Mouse (Mus musculus) kidney, adult 10 weeks (tissue): ENCODE measurements around the gene 6720489N17Rik. TPM values are rescaled to one million over a fixed set of nuclear protein-coding genes. Genes with fewer than 3 reads are reported as not detected.

Source experiments
- polyA plus RNA-seq: library from polyadenylated mRNA; stranded (reverse); fragments of 350-450 nt; fragmentation: Illumina TruSeq; extraction: RNeasy Lipid Tissue Mini Kit (QIAGEN cat#74804); gene quantifications from one replicate; pipeline ENCODE4 v1.2.3, GENCODE M21; 2014; ENCODE audit warnings: low read depth, low replicate concordance

The 6720489N17Rik gene
- 5.7 TPM for polyA plus RNA-seq

GRCm38 (mm10) chr13:62623577-62624276 lies at the start of gene 6720489N17Rik:
Gene 6720489N17Rik (minus strand): TSS chr13:62624182.

GRCm38 (mm10) chr13:62571099-62571498 lies 52.9 kb downstream of the 6720489N17Rik start, which contains the start of gene Zfp934:
Gene Zfp934 (minus strand): TSS chr13:62571199.

GRCm38 (mm10) chr13:62558189-62559110 lies 65.5 kb downstream of the 6720489N17Rik start, which contains the start of gene Zfp935:
Gene Zfp935 (minus strand): TSS chr13:62558511.

Other genes with a start within 250 kb of the 6720489N17Rik start
- gene Gm3604, start 241.0 kb downstream of the 6720489N17Rik start, polyA plus RNA-seq: 7.7 TPM
- 25.4 TPM for gene Gm49359, start 157.3 kb downstream of the 6720489N17Rik start, polyA plus RNA-seq
- 18.3 TPM for gene Zfp935, start 65.7 kb downstream of the 6720489N17Rik start, polyA plus RNA-seq
- 26.4 TPM for gene Zfp934, start 53.0 kb downstream of the 6720489N17Rik start, polyA plus RNA-seq
- 20.1 TPM for gene Platr25, start 136.5 kb upstream of the 6720489N17Rik start, polyA plus RNA-seq
- gene Gm5141, start 161.6 kb upstream of the 6720489N17Rik start, polyA plus RNA-seq: 9.4 TPM
- 13.7 TPM for gene Fbp2, start 234.2 kb upstream of the 6720489N17Rik start, polyA plus RNA-seq